Mouse (Mus musculus) liver, postnatal 0 days (tissue): ENCODE measurements around the gene Gucy2c.

ENCODE experiments used
- CTCF ChIP-seq: sonication (generic); IDR thresholded peaks from 2 replicates; pipeline ENCODE4 v1.5.1; 2016; ENCODE audit warnings: antibody characterized with exemption, low read depth
- EP300 ChIP-seq: IDR thresholded peaks from 2 replicates; pipeline ENCODE4 v1.6.1; 2016; ENCODE audit warnings: antibody characterized with exemption, low read depth, mild to moderate bottlenecking

DNA sequence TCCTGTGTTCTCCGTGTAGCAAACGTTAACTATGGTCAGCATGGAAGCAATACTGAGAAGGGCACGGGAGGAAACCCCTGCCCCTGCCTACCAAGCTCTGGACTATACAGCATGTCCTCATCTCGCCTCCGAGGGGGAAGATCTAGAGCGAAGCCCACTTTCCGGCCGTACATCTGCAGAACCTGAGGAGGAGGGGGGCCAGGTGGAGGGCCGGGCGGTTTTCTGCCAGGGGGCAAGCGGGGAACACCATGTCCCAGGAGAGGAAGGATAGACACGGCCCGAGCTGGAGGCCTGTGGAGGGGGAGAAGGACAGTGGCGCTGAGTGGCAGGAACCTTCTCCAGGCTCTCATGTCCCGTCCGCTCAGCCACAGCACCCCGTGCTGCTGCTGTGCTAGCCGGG, 39.5 kb upstream of the Gucy2c start:
- TF ChIP-seq EP300 (no peak), CTCF (no peak)
